Mouse (Mus musculus): ENCODE data around the gene Gm4869. TPM values are rescaled to one million over a fixed set of nuclear protein-coding genes. Genes with fewer than 3 reads are reported as not detected.

Gene Gm4869
- polyA plus RNA-seq, 1 experiment from 2014 or later: not detected

GRCm38 (mm10) chr5:140510012-140511000 lies 64.9 kb downstream of the Gm4869 start:
- H3K27me3 ChIP-seq (replicated peaks): no peaks in the 10 kb centered on the region
- H3K4me2 ChIP-seq: no peak overlapping the region
- no peak overlapping the region for H3K27ac ChIP-seq
- no peaks in the 10 kb centered on the region for H3K9me3 ChIP-seq (replicated peaks)
- peaks cover 79% of the 10 kb centered on the region for H3K4me1 ChIP-seq
- H3K36me3 ChIP-seq: 0 out of 2 replicates have a peak, but pooled peaks cover 3% of the 10 kb centered on the region
- ATAC-seq: no peak
- no peak overlapping the region for H3K4me3 ChIP-seq
- H3K9ac ChIP-seq: no peak overlapping the region
- 68% methylated on average over 27 of the region's 27 CpGs for whole genome bisulfite sequencing (ENCODE audit: insufficient replicate concordance)

- peaks cover 79% of the 10 kb centered on the region for H3K4me1 ChIP-seq
- H3K4me2 ChIP-seq: no peak overlapping the region
- H3K4me3 ChIP-seq: no peak overlapping the region
- 0 out of 2 replicates have a peak, but pooled peaks cover 5% of the 10 kb centered on the region for H3K36me3 ChIP-seq
- 61% methylated on average over 8 of the region's 8 CpGs for WGBS (ENCODE audit: insufficient replicate concordance)
- ATAC-seq: no peak
- H3K9ac ChIP-seq: no peak overlapping the region
- H3K27me3 ChIP-seq (replicated peaks): no peaks in the 10 kb centered on the region
- H3K9me3 ChIP-seq (replicated peaks): no peaks in the 10 kb centered on the region
- peak overlapping the region; percentile 62; the same call in 1 of the 2 replicates for H3K27ac ChIP-seq
Observed at GRCm38 (mm10) chr5:140513921-140514320, 68.5 kb downstream of the Gm4869 start.

GRCm38 (mm10) chr5:140514799-140515486 lies 69.5 kb downstream of the Gm4869 start:
- H3K9ac ChIP-seq: no peak overlapping the region
- 0 out of 2 replicates have a peak overlapping the region, but pooled peaks have one; percentile 14 for H3K4me2 ChIP-seq
- 24% methylated on average over 7 of the region's 7 CpGs for WGBS (ENCODE audit: insufficient replicate concordance)
- no peak overlapping the region for H3K4me3 ChIP-seq
- H3K4me1 ChIP-seq: peaks cover 75% of the 10 kb centered on the region
- no peaks in the 10 kb centered on the region for H3K9me3 ChIP-seq (replicated peaks)
- H3K36me3 ChIP-seq: 0 out of 2 replicates have a peak, but pooled peaks cover 7% of the 10 kb centered on the region
- peak; percentile 20; the same call in 1 of the 2 replicates for ATAC-seq
- no peaks in the 10 kb centered on the region for H3K27me3 ChIP-seq (replicated peaks)
- peak overlapping the region; percentile 62 for H3K27ac ChIP-seq

GRCm38 (mm10) chr5:140517159-140517920 lies 71.9 kb downstream of the Gm4869 start:
- peaks cover 69% of the 10 kb centered on the region for H3K4me1 ChIP-seq
- no peak overlapping the region for H3K4me3 ChIP-seq
- WGBS (ENCODE audit: insufficient replicate concordance): 82% methylated on average over 21 of the region's 21 CpGs
- H3K4me2 ChIP-seq: no peak overlapping the region
- no peak for ATAC-seq
- no peak overlapping the region for H3K27ac ChIP-seq
- 0 out of 2 replicates have a peak, but pooled peaks cover 7% of the 10 kb centered on the region for H3K36me3 ChIP-seq
- no peaks in the 10 kb centered on the region for H3K27me3 ChIP-seq (replicated peaks)
- no peak overlapping the region for H3K9ac ChIP-seq
- H3K9me3 ChIP-seq (replicated peaks): no peaks in the 10 kb centered on the region

DNA sequence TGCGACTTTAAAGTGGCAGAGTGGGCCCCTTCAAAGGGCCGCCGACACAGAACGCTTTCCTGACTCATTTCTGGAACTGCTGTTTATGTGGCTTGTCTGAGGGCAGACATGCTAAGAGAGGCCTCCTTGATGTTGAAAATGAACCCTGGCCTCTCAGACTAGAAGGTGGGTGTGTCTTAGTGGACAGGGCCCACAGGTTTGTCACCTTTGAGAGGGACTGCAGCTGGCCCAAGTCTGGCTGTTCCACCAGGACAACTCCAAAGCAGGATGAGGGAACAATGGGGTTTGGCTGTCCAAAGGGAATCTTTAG lies 72.4 kb downstream of the Gm4869 start:
- Histone ChIP-seq H3K9me3 (replicated peaks) (no peaks in the 10 kb centered on the region), H3K27me3 (replicated peaks) (no peaks in the 10 kb centered on the region), H3K4me2 (no peak overlapping the region), H3K27ac (no peak overlapping the region), H3K4me1 (peaks cover 66% of the 10 kb centered on the region), H3K9ac (no peak overlapping the region), H3K36me3 (peaks cover 8% of the 10 kb centered on the region; the same call in 1 of the 2 replicates), H3K4me3 (no peak overlapping the region)
- 69% methylated on average over 4 of the region's 4 CpGs for WGBS (ENCODE audit: insufficient replicate concordance)
- no peak for ATAC-seq

- H3K27ac ChIP-seq: no peak overlapping the region
- 67% methylated on average over 1 of the region's 1 CpGs for whole genome bisulfite sequencing (ENCODE audit: insufficient replicate concordance)
- H3K4me1 ChIP-seq: peaks cover 34% of the 10 kb centered on the region
- H3K9ac ChIP-seq: no peak overlapping the region
- no peaks in the 10 kb centered on the region for H3K27me3 ChIP-seq (replicated peaks)
- H3K4me3 ChIP-seq: no peak overlapping the region
- H3K4me2 ChIP-seq: no peak overlapping the region
- peaks cover 38% of the 10 kb centered on the region for H3K36me3 ChIP-seq
- no peak for ATAC-seq
- no peaks in the 10 kb centered on the region for H3K9me3 ChIP-seq (replicated peaks)
Observed at GRCm38 (mm10) chr5:140521196-140521595, 75.8 kb downstream of the Gm4869 start.

DNA sequence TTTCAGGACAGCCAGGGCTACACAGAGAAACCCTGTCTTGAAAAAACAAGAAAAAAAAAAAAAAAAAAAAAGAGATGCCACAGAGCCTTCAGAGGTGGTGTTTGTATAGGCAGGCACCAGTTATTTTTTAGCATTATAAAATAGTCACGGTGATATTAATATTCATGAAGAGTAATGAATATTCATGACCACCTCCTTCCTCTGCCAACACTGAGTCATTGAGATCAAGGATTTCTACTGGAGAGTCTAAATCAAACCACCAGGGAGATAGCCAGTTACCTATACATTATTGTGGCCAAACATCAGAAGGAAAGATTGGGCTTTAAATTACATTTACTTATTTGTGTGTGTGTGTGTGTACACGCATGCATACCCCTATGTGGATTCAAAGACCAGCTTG lies 81.3 kb downstream of the Gm4869 start:
- no peak overlapping the region for H3K9ac ChIP-seq
- H3K4me3 ChIP-seq: no peak overlapping the region
- H3K4me2 ChIP-seq: no peak overlapping the region
- 77% methylated on average over 2 of the region's 2 CpGs for WGBS (ENCODE audit: insufficient replicate concordance)
- no peak for ATAC-seq
- H3K9me3 ChIP-seq (replicated peaks): no peaks in the 10 kb centered on the region
- no peak overlapping the region for H3K27ac ChIP-seq
- H3K4me1 ChIP-seq: no peaks in the 10 kb centered on the region
- H3K27me3 ChIP-seq (replicated peaks): no peaks in the 10 kb centered on the region
- peaks cover 59% of the 10 kb centered on the region for H3K36me3 ChIP-seq

DNA sequence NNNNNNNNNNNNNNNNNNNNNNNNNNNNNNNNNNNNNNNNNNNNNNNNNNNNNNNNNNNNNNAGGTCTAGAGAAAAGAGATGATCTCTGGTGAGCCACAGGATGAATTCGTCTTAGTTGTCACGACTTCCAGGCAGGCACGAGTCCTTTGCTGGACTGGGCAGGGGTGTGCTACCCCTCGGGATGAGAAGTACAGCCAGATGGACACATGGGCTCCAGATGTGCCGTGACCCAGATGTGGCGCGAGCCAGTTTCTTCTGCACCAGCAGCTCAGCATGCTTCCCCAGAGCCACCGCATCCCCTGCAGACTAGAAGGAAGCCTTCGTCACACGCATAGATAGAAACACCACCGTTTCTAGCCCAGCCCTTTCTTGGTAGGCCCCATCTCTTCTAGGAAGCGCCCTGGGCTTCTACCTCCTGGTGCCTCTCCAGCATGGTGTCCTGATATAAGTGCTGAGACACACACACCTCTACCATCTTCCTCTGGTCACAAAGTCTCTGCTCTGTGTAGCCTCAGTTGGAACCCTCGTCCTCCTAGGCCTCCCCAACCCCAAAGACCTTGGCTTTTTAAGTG lies 92.8 kb downstream of the Gm4869 start:
- H3K9ac ChIP-seq: no peak overlapping the region
- peak; percentile 80 for ATAC-seq
- H3K27me3 ChIP-seq (replicated peaks): peaks cover 12% of the 10 kb centered on the region
- H3K4me1 ChIP-seq: peaks cover 25% of the 10 kb centered on the region
- peak overlapping the region; percentile 19 for H3K4me2 ChIP-seq
- no peak overlapping the region for H3K27ac ChIP-seq
- no peaks in the 10 kb centered on the region for H3K9me3 ChIP-seq (replicated peaks)
- WGBS (ENCODE audit: insufficient replicate concordance): 53% methylated on average over 13 of the region's 13 CpGs
- H3K4me3 ChIP-seq: no peak overlapping the region
- no peaks in the 10 kb centered on the region for H3K36me3 ChIP-seq

- Histone ChIP-seq H3K27ac (no peak overlapping the region), H3K36me3 (no peaks in the 10 kb centered on the region), H3K4me1 (peaks cover 25% of the 10 kb centered on the region), H3K9ac (no peak overlapping the region), H3K4me2 (no peak overlapping the region), H3K4me3 (no peak overlapping the region), H3K27me3 (replicated peaks) (peaks cover 12% of the 10 kb centered on the region), H3K9me3 (replicated peaks) (no peaks in the 10 kb centered on the region)
- WGBS (ENCODE audit: insufficient replicate concordance): 16% methylated on average over 8 of the region's 8 CpGs
- ATAC-seq: peak; percentile 40
Observed at GRCm38 (mm10) chr5:140540106-140540505, 94.7 kb downstream of the Gm4869 start.

DNA sequence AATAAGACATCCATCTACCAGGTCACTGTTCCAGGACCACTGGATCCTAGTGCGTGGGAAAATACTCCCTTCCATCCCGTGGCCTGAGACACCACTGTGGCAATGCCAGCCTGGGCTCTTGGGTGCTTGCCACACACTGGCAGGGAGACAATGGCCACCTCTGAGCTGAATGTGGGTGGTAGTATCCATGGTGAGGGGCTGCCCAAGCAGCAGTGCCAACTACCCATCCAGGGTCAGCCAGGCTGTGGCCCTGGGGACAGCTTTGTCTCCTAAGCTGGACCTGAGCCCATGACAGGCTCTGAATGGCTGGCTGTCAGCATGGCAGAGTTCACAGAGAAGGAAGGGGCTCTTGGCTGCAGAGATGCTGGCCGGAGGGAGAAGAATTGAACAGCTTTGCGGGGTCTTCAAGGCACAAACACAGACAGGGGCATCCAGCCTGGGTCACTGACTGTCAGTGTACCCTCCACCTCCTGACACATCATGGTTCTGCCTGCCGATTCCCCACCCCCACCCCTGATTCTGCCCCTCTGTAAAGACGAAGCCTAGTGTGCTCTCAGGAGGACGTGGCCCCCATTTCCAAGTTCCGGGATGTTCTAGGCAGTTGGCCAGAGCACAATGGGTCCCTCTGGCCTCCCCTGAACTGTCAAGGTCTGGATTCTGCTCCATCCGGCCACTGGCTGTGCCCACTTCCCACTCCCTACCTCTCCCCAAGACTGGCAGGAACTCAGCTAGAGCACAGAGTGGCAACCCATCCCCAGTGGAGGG lies 97.5 kb downstream of the Gm4869 start:
- Histone ChIP-seq H3K27me3 (replicated peaks) (peaks cover 12% of the 10 kb centered on the region), H3K9me3 (replicated peaks) (no peaks in the 10 kb centered on the region), H3K36me3 (no peaks in the 10 kb centered on the region), H3K4me3 (no peak overlapping the region), H3K27ac (no peak overlapping the region), H3K9ac (no peak overlapping the region), H3K4me1 (peaks cover 11% of the 10 kb centered on the region), H3K4me2 (no peak overlapping the region)
- ATAC-seq: no peak
- 59% methylated on average over 9 of the region's 9 CpGs for WGBS (ENCODE audit: insufficient replicate concordance)

Data from liver, embryonic 12.5 days (tissue).